ENCODE assay signal across 27 mouse cellular contexts in the genomic region with DNA sequence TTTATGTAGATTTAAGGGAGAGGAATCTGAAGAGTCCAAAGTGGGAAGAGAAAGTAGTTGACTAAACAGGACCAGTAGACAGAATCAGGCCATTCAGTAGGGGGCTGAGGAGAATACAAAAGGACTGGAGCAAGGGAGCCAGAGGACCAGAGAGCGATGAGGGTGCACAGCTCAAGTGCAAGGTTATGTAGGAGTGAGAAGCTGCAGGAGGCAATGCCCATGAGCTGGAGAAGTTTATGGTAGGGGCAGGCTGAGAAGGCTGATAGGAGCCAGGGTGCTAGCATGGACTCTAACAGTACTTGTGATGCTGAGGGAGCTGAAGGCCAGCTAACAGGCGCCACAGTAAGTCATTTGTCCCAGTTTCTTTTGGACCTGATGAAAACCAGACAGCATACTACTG.
A peak's percentile ranks its signal among the peaks of the same experiment; 100 is the strongest.
DNase-seq lines count a peak whose midpoint lies in the region; ATAC-seq and TF ChIP-seq lines count a peak whose summit lies in the region.
"Had no signal": no experiment of that assay in that cellular context is flagged by ENCODE, and none has a peak within 500 bp of the region (broad histone marks: within the 10 kb centered on the region; RNA-seq: fewer than 3 reads in every experiment).

No protein-coding gene starts in this region.

- H3K9me3 ChIP-seq in hindbrain, embryonic 11.5 days (ENCODE audit: control insufficient read depth, low read length) = no peaks in the 10 kb centered on the region
- no peaks in the 10 kb centered on the region for H3K9me3 ChIP-seq in hindbrain, embryonic 12.5 days (replicated peaks)
- H3K9me3 ChIP-seq in midbrain, embryonic 16.5 days (replicated peaks; ENCODE audit: control insufficient read depth, low read length, poor library complexity, severe bottlenecking) = no peaks in the 10 kb centered on the region
- H3K9me3 ChIP-seq in midbrain, embryonic 14.5 days (ENCODE audit: control insufficient read depth, low read length) = no peaks in the 10 kb centered on the region
- H3K9me3 ChIP-seq: embryonic facial prominence, embryonic 10.5 days; embryonic facial prominence, embryonic 13.5 days; forebrain, embryonic 12.5 days had no signal

- TF ChIP-seq CTCF in layer of hippocampus, adult 2 months (conservative IDR thresholded peaks at IDR 0.05) = no peak

- H3K27ac ChIP-seq in hindbrain, embryonic 11.5 days (ENCODE audit: low read depth, low read length) = no peak overlapping the region
- no peak overlapping the region for H3K27ac ChIP-seq in hindbrain, embryonic 12.5 days
- peak overlapping the region; percentile 24; the same call in 1 of the 2 replicates for H3K27ac ChIP-seq in layer of hippocampus, adult 2 months
- no peak overlapping the region for H3K27ac ChIP-seq in midbrain, embryonic 16.5 days (ENCODE audit: low read length)
- no peak overlapping the region for H3K27ac ChIP-seq in midbrain, embryonic 14.5 days (replicated peaks; ENCODE audit: low read depth, low read length)
- H3K27ac ChIP-seq: embryonic facial prominence, embryonic 10.5 days; embryonic facial prominence, embryonic 13.5 days; forebrain, embryonic 12.5 days had no signal

- no peak overlapping the region for H3K9ac ChIP-seq in hindbrain, embryonic 11.5 days (ENCODE audit: low read depth, low read length)
- no peak overlapping the region for H3K9ac ChIP-seq in hindbrain, embryonic 12.5 days
- no peak overlapping the region for H3K9ac ChIP-seq in midbrain, embryonic 16.5 days (ENCODE audit: low read depth, low read length)
- H3K9ac ChIP-seq in midbrain, embryonic 14.5 days (replicated peaks; ENCODE audit: low read length) = no peak overlapping the region
- H3K9ac ChIP-seq: embryonic facial prominence, embryonic 13.5 days; forebrain, embryonic 12.5 days; forebrain, postnatal 0 days had no signal

- H3K4me2 ChIP-seq in hindbrain, embryonic 11.5 days (replicated peaks; ENCODE audit: low read depth, low read length) = no peak overlapping the region
- no peak overlapping the region for H3K4me2 ChIP-seq in hindbrain, embryonic 12.5 days (replicated peaks)
- H3K4me2 ChIP-seq in midbrain, embryonic 16.5 days (ENCODE audit: low read length) = no peak overlapping the region
- no peak overlapping the region for H3K4me2 ChIP-seq in midbrain, embryonic 14.5 days (ENCODE audit: low read length)
- H3K4me2 ChIP-seq: embryonic facial prominence, embryonic 13.5 days; forebrain, embryonic 12.5 days; heart, embryonic 11.5 days had no signal

- ATAC-seq in hindbrain, embryonic 11.5 days (ENCODE audit: low FRiP score) = no peak
- no peak for ATAC-seq in hindbrain, embryonic 12.5 days (ENCODE audit: low FRiP score)
- peak; percentile 52; the same call in 1 of the 2 replicates for ATAC-seq in midbrain, embryonic 16.5 days
- no peak for ATAC-seq in midbrain, embryonic 14.5 days (ENCODE audit: low FRiP score, low TSS enrichment)
- ATAC-seq: CD4-positive, CD25-positive, alpha-beta regulatory T cell, adult 4 months; forebrain, postnatal 0 days; inflammation-experienced regulatory T-cells, adult 6 months; intestine, embryonic 16.5 days had no signal

- WGBS in hindbrain, embryonic 11.5 days = 64% methylated on average over 2 of the region's 2 CpGs
- 61% methylated on average over 2 of the region's 2 CpGs for WGBS in hindbrain, embryonic 12.5 days
- WGBS in midbrain, embryonic 16.5 days = 80% methylated on average over 2 of the region's 2 CpGs
- WGBS in midbrain, embryonic 14.5 days = 86% methylated on average over 2 of the region's 2 CpGs

- DNase-seq in hindbrain, embryonic 11.5 days (ENCODE audit: low spot score) = peak; percentile 4
- no peak for DNase-seq in layer of hippocampus, adult 2 months (ENCODE audit: low spot score in 2 of 2)
- DNase-seq in layer of hippocampus, postnatal 25 days (ENCODE audit: extremely low spot score in 1 of 2, low spot score in 1 of 2) = no peak
- DNase-seq in midbrain, embryonic 14.5 days = no peak
- DNase-seq in cerebellum, postnatal 25 days = no peak
- DNase-seq: adrenal gland, adult 2 months; adrenal gland, postnatal 14 days; cerebellum, adult 11 months; cerebellum, adult 2 months; cerebellum, adult 9-11 months; cerebellum, postnatal 36 days; embryo, embryonic 11 days; forebrain, postnatal 0 days; gastrocnemius, postnatal 10 days; gastrocnemius, postnatal 36 days; heart, adult 11 months; kidney, adult 18-20 months had no signal

- no peak overlapping the region for H3K4me3 ChIP-seq in hindbrain, embryonic 11.5 days (ENCODE audit: low read depth, low read length)
- H3K4me3 ChIP-seq in hindbrain, embryonic 12.5 days = no peak overlapping the region
- H3K4me3 ChIP-seq in layer of hippocampus, adult 2 months = no peak overlapping the region
- no peak overlapping the region for H3K4me3 ChIP-seq in midbrain, embryonic 16.5 days (ENCODE audit: low read depth, low read length)
- no peak overlapping the region for H3K4me3 ChIP-seq in midbrain, embryonic 14.5 days (replicated peaks; ENCODE audit: low read depth, low read length)
- H3K4me3 ChIP-seq: embryonic facial prominence, embryonic 10.5 days; embryonic facial prominence, embryonic 13.5 days; erythroblast, embryonic 14.5 days; forebrain, embryonic 12.5 days had no signal

- H3K36me3 ChIP-seq in hindbrain, embryonic 11.5 days (ENCODE audit: control insufficient read depth, insufficient read depth, low read length) = no peaks in the 10 kb centered on the region
- no peaks in the 10 kb centered on the region for H3K36me3 ChIP-seq in hindbrain, embryonic 12.5 days
- no peaks in the 10 kb centered on the region for H3K36me3 ChIP-seq in midbrain, embryonic 16.5 days (ENCODE audit: control insufficient read depth, insufficient read depth, low read length)
- H3K36me3 ChIP-seq in midbrain, embryonic 14.5 days (ENCODE audit: control insufficient read depth, insufficient read depth, low read length) = 0 out of 2 replicates have a peak, but pooled peaks cover 4% of the 10 kb centered on the region
- H3K36me3 ChIP-seq: embryonic facial prominence, embryonic 10.5 days; embryonic facial prominence, embryonic 13.5 days; forebrain, embryonic 12.5 days had no signal

- H3K27me3 ChIP-seq in hindbrain, embryonic 11.5 days (ENCODE audit: control insufficient read depth, insufficient read depth, low read length) = no peaks in the 10 kb centered on the region
- H3K27me3 ChIP-seq in hindbrain, embryonic 12.5 days = no peaks in the 10 kb centered on the region
- H3K27me3 ChIP-seq in midbrain, embryonic 16.5 days (ENCODE audit: control insufficient read depth, insufficient read depth, low read depth, low read length) = no peaks in the 10 kb centered on the region
- H3K27me3 ChIP-seq in midbrain, embryonic 14.5 days (ENCODE audit: control insufficient read depth, insufficient read depth, low read length) = no peaks in the 10 kb centered on the region
- H3K27me3 ChIP-seq: embryonic facial prominence, embryonic 13.5 days; forebrain, embryonic 12.5 days had no signal

- H3K4me1 ChIP-seq in hindbrain, embryonic 11.5 days (replicated peaks; ENCODE audit: control insufficient read depth, insufficient read depth, low read length) = no peaks in the 10 kb centered on the region
- peaks cover 16% of the 10 kb centered on the region for H3K4me1 ChIP-seq in hindbrain, embryonic 12.5 days
- peaks cover 12% of the 10 kb centered on the region for H3K4me1 ChIP-seq in midbrain, embryonic 16.5 days (ENCODE audit: control insufficient read depth, insufficient read depth, low read length)
- H3K4me1 ChIP-seq in midbrain, embryonic 14.5 days (ENCODE audit: control insufficient read depth, insufficient read depth, low read length) = peaks cover 6% of the 10 kb centered on the region; the same call in 1 of the 2 replicates
- H3K4me1 ChIP-seq: embryonic facial prominence, embryonic 10.5 days; embryonic facial prominence, embryonic 13.5 days had no signal
